Mouse (Mus musculus) kidney, postnatal 0 days (tissue): ENCODE measurements at regions not wholly inside any gene's neighbourhood (a gene's known extent, or its start where the extent isn't known, plus 50 kb on each side); places are given as distances from the start of the nearest gene placed in this dataset.
"Not testable (repeated sequence)": the region's sequence is repeated elsewhere in the genome, so short reads cannot be mapped to it uniquely, and the experiment has no call there.

ENCODE experiments used
- ATAC-seq: fragments of 200-750 bp; cut with Nextera tagmentation; replicated peaks from 2 replicates; pipeline ENCODE4 v1.8.0; 2017; ENCODE audit warnings: low read depth, moderate number of reproducible peaks, moderate TSS enrichment, moderate library complexity; ENCODE audit not compliant: low FRiP score
- DNase-seq: peaks from one replicate; pipeline ENCODE4 v3.0.0-alpha.2; 2016; ENCODE audit warnings: low spot score
- H3K27ac ChIP-seq: fragments of 300-500 bp; sonication (generic); 2 replicates; pipeline ENCODE4 v1.5.1; 2014; ENCODE audit warnings: mild to moderate bottlenecking
- H3K27me3 ChIP-seq: fragments of 300-500 bp; sonication (generic); 2 replicates; pipeline ENCODE4 v1.6.1; 2014; ENCODE audit warnings: low read length, mixed read lengths; ENCODE audit not compliant: insufficient read depth
- H3K36me3 ChIP-seq: fragments of 300-500 bp; sonication (generic); 2 replicates; pipeline ENCODE4 v1.6.1; 2014; ENCODE audit warnings: low read length, mixed read lengths; ENCODE audit not compliant: insufficient read depth
- H3K4me1 ChIP-seq: fragments of 300-500 bp; sonication (generic); replicated peaks from 2 replicates; pipeline ENCODE4 v1.6.1; 2014; ENCODE audit warnings: antibody characterized with exemption, low read length, mixed read lengths; ENCODE audit not compliant: insufficient read depth
- H3K4me2 ChIP-seq: fragments of 300-500 bp; sonication (generic); 2 replicates; pipeline ENCODE4 v1.6.1; 2014; ENCODE audit warnings: mild to moderate bottlenecking, low read length, moderate library complexity, mixed read lengths
- H3K4me3 ChIP-seq: fragments of 300-500 bp; sonication (generic); replicated peaks from 2 replicates; pipeline ENCODE4 v1.5.1; 2014; ENCODE audit warnings: low read depth, low read length
- H3K9ac ChIP-seq: fragments of 300-500 bp; sonication (generic); 2 replicates; pipeline ENCODE4 v1.6.1; 2014; ENCODE audit warnings: low read depth, low read length
- H3K9me3 ChIP-seq: fragments of 300-500 bp; sonication (generic); replicated peaks from 2 replicates; pipeline ENCODE4 v1.6.1; 2016; ENCODE audit warnings: low read length, inconsistent platforms, mixed read lengths
- CTCF ChIP-seq: IDR thresholded peaks from 2 replicates; pipeline ENCODE4 v1.5.1; 2016; ENCODE audit warnings: antibody characterized with exemption, low read depth, mild to moderate bottlenecking, moderate library complexity
- WGBS: fragments of 180-500 bp; shearing (Covaris S2); extraction: QIAGEN DNeasy Blood & Tissue Kit; methylation state at CpG from one replicate; pipeline ENCODE4 v1.1.7; 2014; 5-methylcytosine and 5-hydroxymethylcytosine counted together

- H3K27ac ChIP-seq: no peak overlapping the region
- DNase-seq: no peak
- H3K4me1 ChIP-seq: no peaks in the 10 kb centered on the region
- no peak overlapping the region for H3K4me3 ChIP-seq
- no peak overlapping the region for H3K9ac ChIP-seq
- TF ChIP-seq CTCF: no peak
- no peak for ATAC-seq
- H3K27me3 ChIP-seq: no peaks in the 10 kb centered on the region
- H3K36me3 ChIP-seq: no peaks in the 10 kb centered on the region
- WGBS: 50% methylated on average over 4 of the region's 4 CpGs
- no peak overlapping the region for H3K4me2 ChIP-seq
- no peaks in the 10 kb centered on the region for H3K9me3 ChIP-seq
Measured at GRCm38 (mm10) chr17:31753859-31754229, 76.2 kb downstream of the Cryaa start.

- no peak overlapping the region for H3K4me3 ChIP-seq
- 86% methylated on average over 2 of the region's 2 CpGs for WGBS
- no peak overlapping the region for H3K27ac ChIP-seq
- no peaks in the 10 kb centered on the region for H3K27me3 ChIP-seq
- no peaks in the 10 kb centered on the region for H3K36me3 ChIP-seq
- ATAC-seq (no peak), DNase-seq (no peak)
- H3K4me1 ChIP-seq: no peaks in the 10 kb centered on the region
- no peak overlapping the region for H3K9ac ChIP-seq
- H3K9me3 ChIP-seq: no peaks in the 10 kb centered on the region
- TF ChIP-seq CTCF: no peak
- no peak overlapping the region for H3K4me2 ChIP-seq
Measured at GRCm38 (mm10) chr17:31760465-31760864, 82.9 kb downstream of the Cryaa start.

GRCm38 (mm10) chr17:31763078-31763477 is 85.5 kb downstream of the Cryaa start:
- Histone ChIP-seq H3K27ac (no peak overlapping the region), H3K4me1 (0 out of 2 replicates have a peak, but pooled peaks cover 3% of the 10 kb centered on the region), H3K9me3 (no peaks in the 10 kb centered on the region), H3K4me3 (no peak overlapping the region), H3K27me3 (no peaks in the 10 kb centered on the region), H3K4me2 (no peak overlapping the region), H3K9ac (no peak overlapping the region), H3K36me3 (no peaks in the 10 kb centered on the region)
- ATAC-seq (no peak), DNase-seq (no peak)
- 61% methylated on average over 5 of the region's 5 CpGs for WGBS
- peak; percentile 59 for TF ChIP-seq CTCF

GRCm38 (mm10) chr17:31766779-31767697 is 88.6 kb downstream of the Sik1 start:
- no peak overlapping the region for H3K27ac ChIP-seq
- no peak overlapping the region for H3K4me2 ChIP-seq
- H3K4me3 ChIP-seq: no peak overlapping the region
- DNase-seq (no peak), ATAC-seq (no peak)
- 0 out of 2 replicates have a peak, but pooled peaks cover 3% of the 10 kb centered on the region for H3K4me1 ChIP-seq
- TF ChIP-seq CTCF: no peak
- no peaks in the 10 kb centered on the region for H3K27me3 ChIP-seq
- no peak overlapping the region for H3K9ac ChIP-seq
- H3K36me3 ChIP-seq: no peaks in the 10 kb centered on the region
- H3K9me3 ChIP-seq: no peaks in the 10 kb centered on the region
- 31% methylated on average over 25 of the region's 25 CpGs for WGBS

GRCm38 (mm10) chr17:31772201-31772820 is 83.3 kb downstream of the Sik1 start:
- no peaks in the 10 kb centered on the region for H3K9me3 ChIP-seq
- no peaks in the 10 kb centered on the region for H3K36me3 ChIP-seq
- H3K27me3 ChIP-seq: no peaks in the 10 kb centered on the region
- ATAC-seq: no peak
- H3K27ac ChIP-seq: no peak overlapping the region
- no peak overlapping the region for H3K4me3 ChIP-seq
- 35% methylated on average over 9 of the region's 9 CpGs for WGBS
- H3K4me1 ChIP-seq: peaks cover 5% of the 10 kb centered on the region; the same call in 1 of the 2 replicates
- no peak overlapping the region for H3K4me2 ChIP-seq
- H3K9ac ChIP-seq: no peak overlapping the region
- no peak for DNase-seq
- TF ChIP-seq CTCF: no peak

- peak; percentile 53 for TF ChIP-seq CTCF
Measured at GRCm38 (mm10) chr17:31773882-31774281, 81.7 kb downstream of the Sik1 start.

More at GRCm38 (mm10) chr17:31773882-31774281, 81.7 kb downstream of the Sik1 start:
- not testable (repeated sequence) for H3K27ac ChIP-seq, H3K27me3 ChIP-seq, H3K9me3 ChIP-seq, DNase-seq, H3K9ac ChIP-seq, ATAC-seq, H3K36me3 ChIP-seq, H3K4me3 ChIP-seq, H3K4me2 ChIP-seq
- peaks cover 19% of the 10 kb centered on the region for H3K4me1 ChIP-seq
